Mouse (Mus musculus): ENCODE measurements around the gene Zkscan5.
A peak's percentile ranks its signal among the peaks of the same experiment; 100 is the strongest.
"Not testable (repeated sequence)": the region's sequence is repeated elsewhere in the genome, so short reads cannot be mapped to it uniquely, and the experiment has no call there.

Zkscan5 gene

DNA sequence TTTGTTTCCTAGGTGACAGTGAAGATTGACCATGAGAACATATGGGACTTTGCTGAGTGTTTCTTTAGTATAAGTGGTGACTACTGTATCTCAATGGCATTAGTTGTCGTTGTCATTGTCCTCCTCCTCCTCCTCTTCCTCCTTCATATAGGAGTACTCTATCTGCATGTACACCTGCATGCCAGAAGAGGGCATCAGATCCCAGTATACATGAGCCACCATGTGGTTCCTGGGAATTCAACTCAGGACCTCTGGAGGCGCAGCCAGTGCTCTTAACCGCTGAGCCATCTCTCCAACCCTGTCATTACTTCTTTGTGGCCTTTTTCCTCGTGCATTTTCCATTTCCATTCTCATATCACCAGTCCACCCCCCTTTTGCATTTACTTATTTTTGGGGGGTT lies 10.3 kb downstream of the Zkscan5 start:
- DNase-seq = no peak

DNA sequence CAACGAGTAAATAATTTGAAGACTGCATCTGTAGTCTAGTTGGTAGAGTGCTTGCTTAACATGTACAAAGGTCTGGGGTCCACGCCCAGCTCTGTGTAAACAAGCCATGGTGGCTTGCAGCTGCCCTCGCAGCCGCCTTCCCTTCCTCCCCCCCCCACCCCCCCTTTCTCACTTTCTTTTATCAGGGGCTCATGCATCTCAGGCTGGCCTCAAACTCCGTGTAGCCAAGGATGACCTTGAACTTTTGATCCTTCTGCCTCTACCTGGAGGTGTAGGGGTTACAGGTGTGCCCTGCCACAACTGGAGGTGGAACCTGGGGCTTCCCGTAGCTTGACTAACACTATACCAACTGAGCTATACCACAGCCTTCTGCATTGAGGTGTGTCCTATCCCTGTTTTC lies 13.4 kb downstream of the Zkscan5 start:
- DNase-seq = no peak

DNA sequence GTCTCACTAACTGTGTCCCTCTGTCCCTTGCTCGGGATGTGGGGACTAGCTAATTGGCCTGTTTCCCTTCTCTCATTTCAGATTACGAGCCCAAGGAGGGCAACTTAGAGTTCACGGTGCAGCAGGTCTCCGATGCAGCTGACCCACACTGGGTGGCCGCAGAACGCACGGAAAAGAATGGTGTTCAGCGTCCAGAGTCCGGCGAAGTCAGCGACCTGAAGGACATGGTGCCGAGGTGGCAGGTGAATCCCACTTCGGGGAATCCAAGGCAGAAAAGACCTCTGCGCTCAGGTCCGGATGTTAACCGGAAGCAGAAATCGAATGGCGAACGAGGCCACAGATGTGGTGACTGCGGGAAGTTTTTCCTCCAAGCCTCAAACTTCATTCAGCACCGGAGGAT lies 13.8 kb downstream of the Zkscan5 start:
- no peak for DNase-seq

DNA sequence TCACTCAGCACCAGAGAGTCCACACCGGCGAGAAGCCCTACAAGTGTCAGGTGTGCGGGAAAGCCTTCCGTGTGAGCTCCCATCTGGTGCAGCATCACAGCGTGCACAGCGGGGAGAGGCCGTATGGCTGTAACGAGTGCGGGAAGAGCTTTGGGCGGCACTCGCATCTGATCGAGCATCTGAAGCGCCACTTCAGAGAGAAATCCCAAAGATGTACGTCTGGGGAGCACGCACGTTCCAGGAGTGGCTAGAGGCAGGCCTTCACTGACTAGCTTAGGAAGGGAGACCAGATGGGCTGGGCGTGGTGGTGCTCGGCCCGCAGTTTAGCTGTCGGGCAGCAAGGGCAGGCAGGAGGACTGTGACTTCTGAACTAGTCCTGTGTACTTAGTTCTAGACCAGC lies 14.3 kb downstream of the Zkscan5 start:
- DNase-seq = no peak

DNA sequence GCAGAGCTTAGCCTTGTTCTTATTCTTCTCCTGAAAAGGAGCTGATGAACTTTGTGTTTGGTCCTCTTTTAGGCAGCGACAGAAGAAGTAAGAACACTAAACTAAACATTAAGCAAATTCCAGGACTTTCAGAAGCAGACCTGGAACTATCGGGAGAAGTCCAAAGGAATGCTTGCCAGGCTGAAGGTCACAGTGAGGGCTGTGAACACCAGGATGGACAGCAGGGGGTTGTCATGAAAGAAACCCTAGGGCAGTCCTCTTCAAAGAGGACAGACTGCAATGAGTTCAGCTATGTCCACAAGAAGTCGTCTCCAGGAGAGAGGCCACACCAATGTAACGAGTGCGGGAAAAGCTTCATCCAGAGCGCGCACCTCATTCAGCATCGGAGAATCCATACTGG lies 15.6 kb downstream of the Zkscan5 start:
- no peak for DNase-seq

DNA sequence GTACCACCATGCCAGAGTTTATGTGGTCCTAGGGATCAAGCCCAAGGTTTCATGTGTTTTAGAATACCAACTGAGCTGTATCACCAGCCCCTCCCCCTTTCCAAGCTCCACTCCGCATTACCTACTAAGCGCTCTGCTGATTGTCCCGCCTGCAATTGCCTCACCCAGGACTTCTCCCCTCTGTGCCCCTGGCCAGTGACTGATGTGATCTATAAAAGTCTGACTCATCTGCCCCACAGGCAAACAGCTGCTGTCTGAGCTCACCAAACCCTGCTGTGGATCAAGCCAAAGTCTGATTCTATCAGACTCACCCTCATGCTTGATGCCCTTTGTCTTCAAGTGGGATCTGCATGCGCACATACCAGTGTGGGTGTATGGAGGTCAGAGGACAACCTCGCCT lies 18.5 kb downstream of the Zkscan5 start:
- DNase-seq = no peak

DNA sequence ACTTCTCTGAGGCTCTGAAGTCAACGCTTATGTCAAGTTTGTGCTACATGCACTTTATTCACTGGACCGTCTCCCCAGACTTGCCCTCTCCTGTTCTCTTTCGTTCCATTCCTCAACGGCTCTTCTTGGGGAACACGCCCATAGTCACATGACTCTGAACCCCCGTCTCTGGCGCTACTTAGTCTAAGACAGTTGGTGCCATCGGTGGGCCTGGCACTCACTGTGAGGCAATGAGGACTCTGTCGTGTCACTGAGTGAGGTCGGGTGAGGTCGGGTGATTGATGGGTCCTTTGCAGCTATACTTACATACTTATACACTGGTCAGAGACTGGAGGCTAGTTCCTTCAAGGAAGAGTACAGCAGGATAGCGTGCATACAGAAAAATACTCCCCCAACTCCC lies 19.0 kb downstream of the Zkscan5 start:
- no peak for DNase-seq

DNA sequence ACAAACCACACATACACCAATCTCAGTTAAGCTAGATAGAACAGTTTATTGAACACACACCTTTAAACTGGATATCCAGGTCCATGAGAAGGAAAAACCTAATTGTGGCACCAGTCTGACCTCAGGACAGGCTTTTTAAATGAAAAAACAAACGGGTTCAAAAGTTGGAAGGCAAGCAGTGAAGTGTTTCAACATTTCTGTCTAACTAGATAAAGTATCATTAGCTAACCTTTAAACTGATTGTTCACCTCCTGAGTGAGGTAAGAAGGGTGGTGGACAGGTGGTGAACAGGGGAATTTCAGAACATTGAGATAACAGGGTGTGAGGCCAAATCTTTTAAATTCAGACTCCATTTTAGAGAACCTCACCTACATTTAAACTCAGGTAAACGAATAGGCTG lies 22.1 kb downstream of the Zkscan5 start:
- no peak for DNase-seq

DNA sequence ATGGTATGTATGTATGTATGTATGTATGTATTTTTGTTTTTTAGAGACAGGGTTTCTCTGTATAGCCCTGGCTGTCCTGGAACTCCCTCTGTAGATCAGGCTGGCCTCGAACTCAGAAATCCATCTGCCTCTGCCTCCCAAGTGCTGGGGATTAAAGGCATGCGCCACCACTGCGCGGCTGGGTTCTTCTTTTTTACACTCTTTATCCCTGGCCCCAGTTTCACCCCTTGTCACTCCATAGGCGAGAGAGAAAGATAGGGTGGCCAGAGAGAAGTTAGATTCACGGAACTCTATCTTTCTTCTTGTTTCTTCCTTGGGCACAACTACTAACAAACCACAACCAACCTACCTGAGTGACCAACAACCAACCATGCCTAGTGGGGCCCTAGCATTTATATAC lies 24.9 kb downstream of the Zkscan5 start:
- DNase-seq = not testable (repeated sequence)

DNA sequence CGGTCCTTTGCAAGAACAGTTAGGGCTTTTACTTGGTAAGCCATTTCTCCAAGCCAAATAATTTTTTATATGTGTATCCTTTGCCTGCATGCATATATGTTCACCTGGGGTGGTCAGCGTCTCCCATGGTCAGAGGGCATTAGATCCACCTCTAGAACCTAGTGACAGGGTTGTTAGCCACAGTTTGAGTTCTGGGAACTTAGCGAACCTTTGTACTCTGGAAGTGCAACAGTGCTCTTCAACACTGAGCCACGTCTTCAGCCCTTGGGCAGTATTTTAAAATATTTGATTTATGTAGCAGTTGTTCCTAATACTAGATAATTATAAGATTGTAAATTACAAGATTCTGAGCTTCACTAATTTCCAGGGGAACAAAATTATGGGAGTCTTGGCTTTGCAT lies 26.3 kb downstream of the Zkscan5 start:
- no peak for DNase-seq

DNA sequence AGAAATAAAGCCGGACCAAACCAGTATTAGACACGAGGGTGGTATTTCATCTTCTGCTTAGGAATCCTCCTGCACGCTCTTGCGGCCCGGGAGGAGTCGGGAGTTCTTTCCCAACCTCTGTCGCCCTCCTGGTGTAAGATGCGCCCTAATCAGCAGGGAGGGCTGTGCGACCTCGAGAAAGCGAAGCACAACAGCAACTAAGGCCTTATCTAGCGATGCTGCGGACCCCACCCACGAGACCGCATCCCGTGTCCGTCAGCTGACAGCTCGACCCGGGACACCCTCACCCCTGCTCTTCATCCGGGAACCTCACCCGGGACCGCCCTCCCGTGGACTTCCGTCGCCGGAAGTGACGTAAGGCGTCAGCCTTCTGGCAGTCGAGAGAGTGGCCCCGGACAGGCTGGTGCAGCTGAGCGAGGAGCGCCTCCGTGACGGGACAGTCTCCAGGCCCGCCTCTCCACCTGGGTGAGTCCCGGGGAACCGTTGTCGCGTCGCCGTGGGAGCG lies 27.1 kb downstream of the Zkscan5 start, which contains the start of gene Zfp655:
Zfp655 (plus strand) TSS at position 349 of the 505 bp plus-strand sequence.
- DNase-seq = peak; percentile 97

DNA sequence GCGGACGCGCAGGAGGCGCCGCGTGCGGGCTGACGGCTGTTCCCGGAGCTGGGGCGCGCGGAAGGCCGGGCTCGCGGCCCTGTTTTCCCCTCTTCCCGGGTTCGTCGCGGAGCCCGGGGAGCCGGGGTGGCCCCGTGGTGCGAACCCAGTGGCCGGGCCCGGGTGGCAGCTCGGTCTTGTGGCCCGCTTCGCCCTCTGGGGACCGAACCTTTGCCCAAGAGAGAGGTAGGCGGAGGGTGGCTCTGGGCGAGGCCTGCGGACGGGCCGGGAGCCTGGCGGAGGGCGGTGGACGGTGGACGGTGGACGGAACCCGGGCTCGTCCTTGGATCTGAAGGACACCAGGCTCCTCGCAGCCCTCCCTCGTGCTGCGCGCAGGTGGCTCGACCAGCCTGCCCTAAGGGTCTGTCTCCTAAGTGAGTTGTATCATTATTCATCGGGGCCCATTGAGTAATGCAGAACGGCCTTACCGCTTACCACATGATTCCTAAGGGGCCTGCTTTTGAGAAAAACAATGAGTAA lies 27.6 kb downstream of the Zkscan5 start:
- no peak for DNase-seq

DNA sequence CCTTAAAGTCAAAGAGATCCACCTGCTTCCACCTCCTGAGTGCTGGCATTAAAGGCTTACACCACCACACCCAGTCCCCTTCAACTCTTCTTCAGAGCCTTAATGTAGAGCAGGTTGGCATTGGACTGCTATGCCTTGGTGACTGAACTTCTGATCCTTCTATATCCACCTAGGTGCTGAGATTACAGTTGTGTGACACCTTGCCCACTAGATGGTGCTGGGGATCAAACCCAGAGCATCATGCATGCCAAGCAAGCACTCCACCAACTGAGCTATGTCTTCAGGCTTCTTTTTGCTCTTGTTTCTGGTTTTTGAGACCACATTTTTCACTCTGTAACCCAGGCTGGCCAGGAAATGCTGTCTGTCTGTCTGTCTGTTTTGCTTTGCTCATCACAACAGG lies 30.3 kb downstream of the Zkscan5 start:
- peak; percentile 22 for DNase-seq

DNA sequence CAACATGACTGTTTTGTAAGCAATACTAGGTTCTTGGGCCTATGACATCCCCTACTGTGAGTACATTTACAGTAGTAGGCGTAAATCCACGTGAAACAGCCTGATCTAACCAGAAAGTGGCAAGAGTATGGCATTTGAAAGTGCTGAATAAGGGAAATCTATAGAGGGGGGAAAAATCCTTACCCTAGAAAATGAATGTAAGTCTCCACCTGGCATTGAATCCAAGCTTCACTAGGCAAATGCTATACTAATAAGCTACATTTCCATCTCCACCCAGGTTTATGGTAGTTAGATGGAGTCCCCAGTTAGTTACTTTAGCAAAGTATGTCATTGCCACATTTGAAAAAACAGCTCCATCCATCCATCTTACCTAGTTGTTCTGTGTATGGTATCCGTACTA lies 45.2 kb downstream of the Zkscan5 start:
- no peak for DNase-seq

Data from lung, postnatal 14 days (tissue).